Mouse (Mus musculus): ENCODE measurements around the gene Klf4. TPM values are rescaled to one million over a fixed set of nuclear protein-coding genes. Genes with fewer than 3 reads are reported as not detected.

The Klf4 gene
- total and polyA plus RNA-seq, 3 experiments: 0.04 TPM; not detected in 2

DNA sequence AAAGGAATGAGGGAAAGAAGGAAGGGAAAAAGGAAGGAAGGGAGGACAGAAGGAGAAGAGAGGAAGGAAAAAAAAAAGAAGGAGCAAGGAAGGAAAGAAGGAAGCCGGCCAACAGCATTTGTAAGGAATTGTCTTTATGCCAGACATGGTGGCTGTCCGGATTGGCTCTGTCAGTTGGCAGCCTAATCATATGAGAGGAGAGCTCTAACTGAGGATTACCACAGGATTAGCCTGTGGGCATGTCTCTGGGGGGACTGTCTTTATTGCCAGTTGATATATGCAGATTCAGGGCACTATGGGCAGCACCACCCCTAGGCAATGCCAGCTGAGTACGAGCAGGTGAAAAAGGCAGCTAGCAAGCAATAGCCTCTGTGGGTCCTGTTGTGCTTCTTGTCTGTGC lies 29.8 kb upstream of the Klf4 start:
- H3K27me3 ChIP-seq (ENCODE audit: insufficient read depth, low read length): no peaks in the 10 kb centered on the region
- no peaks in the 10 kb centered on the region for H3K36me3 ChIP-seq (replicated peaks)
- no peak for TF ChIP-seq TAL1 (conservative IDR thresholded peaks at IDR 0.05; ENCODE audit: low read depth, low read length)
- TF ChIP-seq GATA1 (IDR thresholded peaks at IDR 0.05; ENCODE audit: borderline replicate concordance, low read length): no peak
- TF ChIP-seq GATA2 (IDR thresholded peaks at IDR 0.05; ENCODE audit: borderline replicate concordance, low read depth, low read length): no peak
- no peak for TF ChIP-seq CTCF (IDR thresholded peaks at IDR 0.05; ENCODE audit: low read depth, low read length)
- TF ChIP-seq POLR2AphosphoS5 (IDR thresholded peaks at IDR 0.05; ENCODE audit: insufficient replicate concordance, low read depth, low read length): no peak
- H3K4me3 ChIP-seq (ENCODE audit: low read depth, low read length): no peak overlapping the region
- no peak for DNase-seq (ENCODE audit: low spot score)
- peaks cover 33% of the 10 kb centered on the region for H3K9me3 ChIP-seq (replicated peaks)
- H3K4me1 ChIP-seq (ENCODE audit: insufficient read depth, low read depth, low read length): no peaks in the 10 kb centered on the region
- ATAC-seq (ENCODE audit: extremely low read depth, insufficient number of reproducible peaks, low FRiP score, poor library complexity, severe bottlenecking): no peak

DNA sequence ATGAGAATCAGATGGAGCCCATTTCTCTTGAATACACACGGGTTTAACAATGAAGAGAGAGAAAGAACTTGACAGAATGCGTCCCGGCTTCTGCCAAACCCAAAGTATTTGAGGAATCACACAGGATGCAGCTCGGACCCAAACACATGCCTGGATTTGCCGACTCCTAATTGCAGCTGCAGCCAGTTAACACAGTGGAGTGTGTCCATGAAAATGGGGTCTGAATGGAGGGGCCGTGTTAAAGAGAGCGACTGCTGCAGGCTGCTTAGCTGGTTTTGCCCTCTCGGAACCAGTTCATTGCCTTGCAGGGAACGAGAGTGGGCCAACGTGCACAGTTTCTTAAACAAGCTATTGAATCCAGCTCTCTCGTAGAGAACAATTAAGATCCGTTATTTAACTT lies 14.6 kb upstream of the Klf4 start:
- no peaks in the 10 kb centered on the region for H3K4me1 ChIP-seq (ENCODE audit: insufficient read depth, low read depth, low read length)
- H3K4me3 ChIP-seq (ENCODE audit: low read depth, low read length): no peak overlapping the region
- no peak for ATAC-seq (ENCODE audit: extremely low read depth, insufficient number of reproducible peaks, low FRiP score, poor library complexity, severe bottlenecking)
- no peaks in the 10 kb centered on the region for H3K27me3 ChIP-seq (ENCODE audit: insufficient read depth, low read length)
- H3K9me3 ChIP-seq (replicated peaks): peaks cover 28% of the 10 kb centered on the region
- H3K36me3 ChIP-seq (replicated peaks): no peaks in the 10 kb centered on the region
- TF ChIP-seq POLR2AphosphoS5 (IDR thresholded peaks at IDR 0.05; ENCODE audit: insufficient replicate concordance, low read depth, low read length): no peak
- TF ChIP-seq TAL1 (conservative IDR thresholded peaks at IDR 0.05; ENCODE audit: low read depth, low read length): no peak
- no peak for TF ChIP-seq CTCF (IDR thresholded peaks at IDR 0.05; ENCODE audit: low read depth, low read length)
- TF ChIP-seq GATA1 (IDR thresholded peaks at IDR 0.05; ENCODE audit: borderline replicate concordance, low read length): no peak
- TF ChIP-seq GATA2 (IDR thresholded peaks at IDR 0.05; ENCODE audit: borderline replicate concordance, low read depth, low read length): no peak
- DNase-seq (ENCODE audit: low spot score): no peak

DNA sequence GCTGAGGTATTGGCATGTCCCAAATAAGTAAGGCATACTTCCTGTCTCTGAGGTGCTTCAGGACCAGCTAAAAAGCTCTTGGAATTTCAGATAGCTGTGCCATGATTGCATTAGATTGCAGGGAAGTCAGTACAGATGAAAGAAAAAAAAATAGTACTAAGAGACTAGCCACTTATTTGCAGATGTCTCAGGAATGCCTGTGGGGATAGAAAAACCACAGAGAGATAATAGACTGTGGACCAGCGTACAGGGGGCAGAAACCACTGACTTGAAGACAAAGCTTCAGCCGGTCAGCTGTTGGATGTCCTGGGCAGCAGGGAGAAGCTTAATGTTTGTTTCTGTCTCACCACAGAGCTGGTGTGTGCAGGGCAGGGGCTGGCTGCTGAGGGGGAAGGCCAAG lies 10.5 kb upstream of the Klf4 start:
- no peaks in the 10 kb centered on the region for H3K4me1 ChIP-seq (ENCODE audit: insufficient read depth, low read depth, low read length)
- H3K9me3 ChIP-seq (replicated peaks): peaks cover 33% of the 10 kb centered on the region
- no peak overlapping the region for H3K4me3 ChIP-seq (ENCODE audit: low read depth, low read length)
- H3K36me3 ChIP-seq (replicated peaks): no peaks in the 10 kb centered on the region
- ATAC-seq (ENCODE audit: extremely low read depth, insufficient number of reproducible peaks, low FRiP score, poor library complexity, severe bottlenecking): no peak
- H3K27me3 ChIP-seq (ENCODE audit: insufficient read depth, low read length): no peaks in the 10 kb centered on the region
- DNase-seq (ENCODE audit: low spot score): no peak
- TF ChIP-seq TAL1 (conservative IDR thresholded peaks at IDR 0.05; ENCODE audit: low read depth, low read length): no peak
- TF ChIP-seq GATA1 (IDR thresholded peaks at IDR 0.05; ENCODE audit: borderline replicate concordance, low read length): no peak
- TF ChIP-seq GATA2 (IDR thresholded peaks at IDR 0.05; ENCODE audit: borderline replicate concordance, low read depth, low read length): no peak
- no peak for TF ChIP-seq POLR2AphosphoS5 (IDR thresholded peaks at IDR 0.05; ENCODE audit: insufficient replicate concordance, low read depth, low read length)
- TF ChIP-seq CTCF (IDR thresholded peaks at IDR 0.05; ENCODE audit: low read depth, low read length): no peak

DNA sequence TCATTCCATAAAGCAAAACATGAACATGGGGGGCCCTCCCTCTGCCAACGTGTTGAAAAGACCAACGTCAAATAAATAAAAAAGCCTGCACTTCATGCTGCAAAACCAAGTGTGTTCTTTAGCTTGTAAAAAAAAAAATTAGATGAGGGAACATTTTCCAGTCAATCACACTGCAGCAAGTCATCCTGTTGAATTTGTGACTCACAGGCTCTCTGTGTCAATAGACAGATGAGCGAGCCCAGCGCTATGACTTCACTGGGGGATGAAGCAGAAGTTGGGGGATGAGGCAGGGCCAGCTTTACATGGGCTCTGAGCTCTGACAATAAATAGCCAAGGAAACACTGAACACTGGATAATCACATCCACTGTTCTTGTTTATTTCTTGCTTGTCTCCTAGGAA lies 9.4 kb upstream of the Klf4 start:
- no peak for TF ChIP-seq GATA1 (IDR thresholded peaks at IDR 0.05; ENCODE audit: borderline replicate concordance, low read length)
- TF ChIP-seq TAL1 (conservative IDR thresholded peaks at IDR 0.05; ENCODE audit: low read depth, low read length): no peak
- no peak for TF ChIP-seq GATA2 (IDR thresholded peaks at IDR 0.05; ENCODE audit: borderline replicate concordance, low read depth, low read length)
- no peak for TF ChIP-seq CTCF (IDR thresholded peaks at IDR 0.05; ENCODE audit: low read depth, low read length)
- TF ChIP-seq POLR2AphosphoS5 (IDR thresholded peaks at IDR 0.05; ENCODE audit: insufficient replicate concordance, low read depth, low read length): no peak
- Histone ChIP-seq H3K36me3 (replicated peaks) (no peaks in the 10 kb centered on the region), H3K4me1 (ENCODE audit: insufficient read depth, low read depth, low read length) (no peaks in the 10 kb centered on the region), H3K27me3 (ENCODE audit: insufficient read depth, low read length) (no peaks in the 10 kb centered on the region), H3K4me3 (ENCODE audit: low read depth, low read length) (no peak overlapping the region), H3K9me3 (replicated peaks) (peaks cover 24% of the 10 kb centered on the region)
- DNase-seq (ENCODE audit: low spot score) (no peak), ATAC-seq (ENCODE audit: extremely low read depth, insufficient number of reproducible peaks, low FRiP score, poor library complexity, severe bottlenecking) (no peak)

DNA sequence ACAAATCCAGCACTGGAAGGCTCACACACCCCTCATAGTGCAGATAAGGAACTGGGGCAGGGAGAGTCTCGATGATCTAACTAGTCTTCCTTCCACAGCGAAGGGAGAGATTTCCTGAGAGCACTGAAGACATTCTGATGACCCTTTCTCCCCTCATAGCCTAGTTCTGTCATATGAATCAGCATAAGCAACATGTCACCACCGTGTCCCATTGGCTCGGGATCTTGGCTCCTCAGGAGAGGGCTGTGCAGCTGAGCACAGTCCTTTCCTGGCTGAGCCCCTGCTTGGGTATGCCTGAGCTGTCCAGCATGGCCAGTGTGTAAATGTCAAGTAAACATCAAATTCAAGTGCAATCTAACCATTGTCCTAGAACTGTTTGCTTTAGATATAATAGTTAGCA lies 9.0 kb upstream of the Klf4 start:
- DNase-seq (ENCODE audit: low spot score) (no peak), ATAC-seq (ENCODE audit: extremely low read depth, insufficient number of reproducible peaks, low FRiP score, poor library complexity, severe bottlenecking) (no peak)
- Histone ChIP-seq H3K9me3 (replicated peaks) (peaks cover 21% of the 10 kb centered on the region), H3K27me3 (ENCODE audit: insufficient read depth, low read length) (no peaks in the 10 kb centered on the region), H3K4me3 (ENCODE audit: low read depth, low read length) (no peak overlapping the region), H3K4me1 (ENCODE audit: insufficient read depth, low read depth, low read length) (no peaks in the 10 kb centered on the region), H3K36me3 (replicated peaks) (no peaks in the 10 kb centered on the region)
- TF ChIP-seq TAL1 (conservative IDR thresholded peaks at IDR 0.05; ENCODE audit: low read depth, low read length) (no peak), GATA2 (IDR thresholded peaks at IDR 0.05; ENCODE audit: borderline replicate concordance, low read depth, low read length) (no peak), CTCF (IDR thresholded peaks at IDR 0.05; ENCODE audit: low read depth, low read length) (no peak), GATA1 (IDR thresholded peaks at IDR 0.05; ENCODE audit: borderline replicate concordance, low read length) (no peak), POLR2AphosphoS5 (IDR thresholded peaks at IDR 0.05; ENCODE audit: insufficient replicate concordance, low read depth, low read length) (no peak)

DNA sequence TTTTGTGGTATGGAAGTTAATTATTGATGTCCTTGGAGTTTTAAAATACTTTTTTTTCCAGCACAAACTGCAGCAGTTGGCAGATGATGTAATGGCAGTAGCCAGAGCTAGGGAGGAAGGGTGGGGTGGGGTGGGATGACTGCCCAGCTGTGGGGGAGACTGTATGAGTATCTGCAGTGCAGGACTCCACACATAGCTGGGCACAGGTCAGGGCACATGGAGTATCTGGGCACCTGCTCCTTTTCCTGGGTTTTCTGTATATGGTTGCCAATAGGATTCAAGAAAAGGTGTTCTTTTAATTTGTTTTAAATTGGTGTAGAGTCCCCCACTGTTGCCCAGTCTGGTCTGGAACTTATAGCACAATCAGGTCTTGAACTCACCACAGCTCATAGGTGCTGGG lies 2.7 kb upstream of the Klf4 start:
- no peak for DNase-seq (ENCODE audit: low spot score)
- no peak for ATAC-seq (ENCODE audit: extremely low read depth, insufficient number of reproducible peaks, low FRiP score, poor library complexity, severe bottlenecking)
- no peaks in the 10 kb centered on the region for H3K27me3 ChIP-seq (ENCODE audit: insufficient read depth, low read length)
- TF ChIP-seq POLR2AphosphoS5 (IDR thresholded peaks at IDR 0.05; ENCODE audit: insufficient replicate concordance, low read depth, low read length): no peak
- no peak for TF ChIP-seq GATA2 (IDR thresholded peaks at IDR 0.05; ENCODE audit: borderline replicate concordance, low read depth, low read length)
- no peak for TF ChIP-seq CTCF (IDR thresholded peaks at IDR 0.05; ENCODE audit: low read depth, low read length)
- no peak for TF ChIP-seq GATA1 (IDR thresholded peaks at IDR 0.05; ENCODE audit: borderline replicate concordance, low read length)
- TF ChIP-seq TAL1 (conservative IDR thresholded peaks at IDR 0.05; ENCODE audit: low read depth, low read length): no peak
- no peaks in the 10 kb centered on the region for H3K4me1 ChIP-seq (ENCODE audit: insufficient read depth, low read depth, low read length)
- no peak overlapping the region for H3K4me3 ChIP-seq (ENCODE audit: low read depth, low read length)
- no peaks in the 10 kb centered on the region for H3K36me3 ChIP-seq (replicated peaks)
- peaks cover 43% of the 10 kb centered on the region for H3K9me3 ChIP-seq (replicated peaks)
